Mouse (Mus musculus): ENCODE measurements around the gene Vamp9.

Gene Vamp9

GRCm38 (mm10) chr5:99952513-99952912 lies 46.5 kb downstream of the Vamp9 start:
- DNase-seq: no peak

GRCm38 (mm10) chr5:99953883-99954282 lies 47.8 kb downstream of the Vamp9 start:
- no peak for DNase-seq

- no peak for DNase-seq
These were observed 52.6 kb downstream of the Vamp9 start for GRCm38 (mm10) chr5:99958666-99959065.

GRCm38 (mm10) chr5:99959236-99959936 lies 53.3 kb downstream of the Vamp9 start:
- DNase-seq: no peak

- DNase-seq: no peak
These were observed 53.9 kb downstream of the Vamp9 start for GRCm38 (mm10) chr5:99959960-99960359.

GRCm38 (mm10) chr5:99973941-99974340 lies 67.9 kb downstream of the Vamp9 start:
- no peak for DNase-seq

- no peak for DNase-seq
These were observed 69.0 kb downstream of the Vamp9 start for GRCm38 (mm10) chr5:99975061-99975460.

- no peak for DNase-seq
These were observed 69.7 kb downstream of the Vamp9 start for GRCm38 (mm10) chr5:99975776-99976175.

GRCm38 (mm10) chr5:99976334-99976955 lies 70.4 kb downstream of the Vamp9 start:
- DNase-seq: no peak

GRCm38 (mm10) chr5:99977516-99978301 lies 71.7 kb downstream of the Vamp9 start:
- DNase-seq: peak; percentile 67

GRCm38 (mm10) chr5:99978699-99979442 lies 72.8 kb downstream of the Vamp9 start, which contains the start of the genes Hnrnpd and 4930524J08Rik:
Hnrnpd (minus strand) TSS chr5:99978938.
4930524J08Rik (plus strand) TSS chr5:99979061.
- DNase-seq: peak; percentile 91

- DNase-seq: no peak
These were observed 77.5 kb downstream of the Vamp9 start for GRCm38 (mm10) chr5:99983452-99984061.

GRCm38 (mm10) chr5:99994166-99994565 lies 88.1 kb downstream of the Vamp9 start:
- no peak for DNase-seq

GRCm38 (mm10) chr5:99994680-99995079 lies 88.6 kb downstream of the Vamp9 start:
- DNase-seq: no peak

- no peak for DNase-seq
These were observed 94.0 kb downstream of the Vamp9 start for GRCm38 (mm10) chr5:100000048-100000447.

GRCm38 (mm10) chr5:100000500-100000899 lies 94.4 kb downstream of the Vamp9 start:
- no peak for DNase-seq
